12 mouse cellular contexts compared by ENCODE assay signal in the genomic region with DNA sequence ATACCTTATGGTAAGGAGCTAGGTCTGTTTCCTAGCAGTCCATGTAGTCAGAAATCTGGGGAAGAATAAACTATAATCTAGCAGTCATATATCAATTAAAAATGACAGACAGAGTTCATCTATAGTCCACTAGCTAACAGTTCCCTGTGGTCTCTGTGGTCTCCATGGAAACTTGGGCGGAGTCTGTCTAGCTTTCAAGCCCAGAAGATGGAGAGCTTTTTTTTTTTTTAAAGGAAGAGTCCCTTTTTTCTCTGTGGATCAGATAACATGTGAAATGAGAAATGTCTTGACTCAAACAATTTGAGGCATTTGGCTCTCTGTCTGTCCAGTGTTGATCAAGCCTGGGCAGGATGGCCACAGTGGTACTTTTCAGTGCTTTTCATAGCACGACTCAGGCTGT. TPM values are rescaled to one million over a fixed set of nuclear protein-coding genes. Genes with fewer than 3 reads are reported as not detected.
DNase-seq lines count a peak whose midpoint lies in the region; ATAC-seq and TF ChIP-seq lines count a peak whose summit lies in the region.
"Had no signal": no experiment of that assay in that cellular context is flagged by ENCODE, and none has a peak within 500 bp of the region (broad histone marks: within the 10 kb centered on the region; RNA-seq: fewer than 3 reads in every experiment).

No protein-coding gene starts in this region.

- H3K4me1 ChIP-seq in hindbrain, embryonic 11.5 days (replicated peaks; ENCODE audit: control insufficient read depth, insufficient read depth, low read length) = no peaks in the 10 kb centered on the region
- H3K4me1 ChIP-seq in hindbrain, embryonic 13.5 days (replicated peaks) = no peaks in the 10 kb centered on the region
- no peaks in the 10 kb centered on the region for H3K4me1 ChIP-seq in ES-E14 (ENCODE audit: control insufficient read depth in 2 of 2, insufficient read depth in 2 of 2, low read length in 2 of 2, poor library complexity in 1 of 2)
- H3K4me1 ChIP-seq: limb, embryonic 12.5 days had no signal

- DNase-seq in hindbrain, embryonic 11.5 days (ENCODE audit: low spot score) = peak; percentile 40
- DNase-seq in 416B (ENCODE audit: low read depth) (peak; percentile 4), ES-E14 (ENCODE audit: low read depth, low spot score) (no peak)
- DNase-seq in embryo, embryonic 11.5 days (ENCODE audit: low read depth, low spot score) = peak; percentile 26
- no peak for DNase-seq in thymus, adult 18-20 months
- DNase-seq in urinary bladder, postnatal 14 days (ENCODE audit: low spot score) = no peak
- DNase-seq: cerebellum, adult 11-12 months; heart, adult 2 months had no signal

- H3K9ac ChIP-seq in hindbrain, embryonic 11.5 days (ENCODE audit: low read depth, low read length) = no peak overlapping the region
- no peak overlapping the region for H3K9ac ChIP-seq in hindbrain, embryonic 13.5 days
- no peak overlapping the region for H3K9ac ChIP-seq in ES-E14 (ENCODE audit: insufficient read depth, low read depth, low read length, poor library complexity, severe bottlenecking)
- H3K9ac ChIP-seq: limb, embryonic 12.5 days had no signal

- ATAC-seq in hindbrain, embryonic 11.5 days (ENCODE audit: low FRiP score) = no peak
- ATAC-seq in hindbrain, embryonic 13.5 days (ENCODE audit: low FRiP score) = no peak
- ATAC-seq: intestine, postnatal 0 days had no signal

- H3K27me3 ChIP-seq in hindbrain, embryonic 11.5 days (ENCODE audit: control insufficient read depth, insufficient read depth, low read length) = no peaks in the 10 kb centered on the region
- H3K27me3 ChIP-seq in hindbrain, embryonic 13.5 days = no peaks in the 10 kb centered on the region
- H3K27me3 ChIP-seq: limb, embryonic 12.5 days had no signal

- H3K27ac ChIP-seq in hindbrain, embryonic 11.5 days (ENCODE audit: low read depth, low read length) = no peak overlapping the region
- no peak overlapping the region for H3K27ac ChIP-seq in hindbrain, embryonic 13.5 days
- H3K27ac ChIP-seq in ES-E14 (ENCODE audit: insufficient read depth, low read depth, low read length, poor library complexity, severe bottlenecking) = no peak overlapping the region
- H3K27ac ChIP-seq: heart, adult 2 months; limb, embryonic 12.5 days had no signal

- H3K9me3 ChIP-seq in hindbrain, embryonic 11.5 days (ENCODE audit: control insufficient read depth, low read length) = no peaks in the 10 kb centered on the region
- no peaks in the 10 kb centered on the region for H3K9me3 ChIP-seq in hindbrain, embryonic 13.5 days
- H3K9me3 ChIP-seq in ES-E14 (ENCODE audit: control insufficient read depth, insufficient read depth, low read depth, low read length) = no peaks in the 10 kb centered on the region

- no peak overlapping the region for H3K4me3 ChIP-seq in hindbrain, embryonic 11.5 days (ENCODE audit: low read depth, low read length)
- H3K4me3 ChIP-seq in hindbrain, embryonic 13.5 days = no peak overlapping the region
- H3K4me3 ChIP-seq in ES-E14 (ENCODE audit: insufficient read depth in 1 of 2, low read depth in 1 of 2, low read length in 2 of 2, poor library complexity in 1 of 2, severe bottlenecking in 1 of 2) = no peak overlapping the region
- H3K4me3 ChIP-seq: heart, adult 2 months; limb, embryonic 12.5 days had no signal

- no peaks in the 10 kb centered on the region for H3K36me3 ChIP-seq in hindbrain, embryonic 11.5 days (ENCODE audit: control insufficient read depth, insufficient read depth, low read length)
- 0 out of 2 replicates have a peak, but pooled peaks cover 4% of the 10 kb centered on the region for H3K36me3 ChIP-seq in hindbrain, embryonic 13.5 days
- H3K36me3 ChIP-seq in ES-E14 (ENCODE audit: control insufficient read depth, insufficient read depth, low read length, poor library complexity, severe bottlenecking) = no peaks in the 10 kb centered on the region
- H3K36me3 ChIP-seq: limb, embryonic 12.5 days had no signal

- H3K4me2 ChIP-seq in hindbrain, embryonic 11.5 days (replicated peaks; ENCODE audit: low read depth, low read length) = no peak overlapping the region
- no peak overlapping the region for H3K4me2 ChIP-seq in hindbrain, embryonic 13.5 days
- H3K4me2 ChIP-seq: limb, embryonic 12.5 days had no signal

- in situ Hi-C loops in ES-E14 (cut with MboI; ENCODE audit: low sequenced_read_pairs in 2 of 2, unreplicated experiment in 2 of 2) = no loop called here

- 82% methylated on average over 2 of the region's 2 CpGs for WGBS in hindbrain, embryonic 11.5 days
- WGBS in hindbrain, embryonic 13.5 days = 76% methylated on average over 2 of the region's 2 CpGs

TF ChIP-seq in ES-E14, 5 proteins besides CTCF, POLR2A, EP300 and RAD21:
- TF ChIP-seq CHD2 (IDR thresholded peaks at IDR 0.05; ENCODE audit: low read depth, low read length) = no peak
- TF ChIP-seq ZNF384 (IDR thresholded peaks at IDR 0.05; ENCODE audit: low read depth, low read length) = peak; percentile 57; the same call in 1 of the 2 replicates
TF ChIP-seq in ES-E14: peak in this region for 1.

RNA-seq across cellular contexts. Expression of a gene that starts 9.8 kb away (rescaled TPM):
- 3.3 and 3.5 TPM in 2 replicates for polyA plus RNA-seq in hindbrain, embryonic 11.5 days (2014; fragmentation: Nextera tagmentation; extraction: Ambion mirVana)
- polyA plus RNA-seq in hindbrain, embryonic 13.5 days (2015; fragmentation: Nextera tagmentation; extraction: Ambion mirVana) = 20.4 and 20.7 TPM in 2 replicates
- total RNA-seq in ES-E14 (2012; rRNA removed) = 4.2 and 5.7 TPM in 2 replicates
- total RNA-seq: monocyte, adult 5-6 weeks had no signal

RNA-seq across cellular contexts. Expression of a gene that starts 37.9 kb away (rescaled TPM):
- 8.7 and 9.3 TPM in 2 replicates for polyA plus RNA-seq in hindbrain, embryonic 11.5 days (2014; fragmentation: Nextera tagmentation; extraction: Ambion mirVana)
- 5.4 and 5.5 TPM in 2 replicates for polyA plus RNA-seq in hindbrain, embryonic 13.5 days (2015; fragmentation: Nextera tagmentation; extraction: Ambion mirVana)
- total RNA-seq in ES-E14 (2012; rRNA removed) = 2.0 and 3.0 TPM in 2 replicates
- total RNA-seq: monocyte, adult 5-6 weeks had no signal

Comparison
In these comparisons a context has a peak if more than half of its experiments do, and no peak if none do; other contexts are left out.
1. DNase-seq: peak in hindbrain, embryonic 11.5 days (single experiment), 416B (single experiment) and embryo, embryonic 11.5 days (single experiment); none in ES-E14 (single experiment), thymus, adult 18-20 months (0 of 2) and urinary bladder, postnatal 14 days (single experiment).